Mouse (Mus musculus) embryonic facial prominence, embryonic 12.5 days (tissue): ENCODE data around the gene Gm17606. TPM values are rescaled to one million over a fixed set of nuclear protein-coding genes. Genes with fewer than 3 reads are reported as not detected.
A peak's percentile ranks its signal among the peaks of the same experiment; 100 is the strongest.

Source experiments
- ATAC-seq: fragments of 200-750 bp; cut with Nextera tagmentation; 2 replicates; pipeline ENCODE4 v1.8.0; 2017; ENCODE audit not compliant: insufficient number of reproducible peaks, insufficient read depth, low FRiP score, low TSS enrichment
- H3K27ac ChIP-seq: fragments of 300-500 bp; sonication (generic); 2 replicates; pipeline ENCODE4 v1.5.1; 2016; ENCODE audit warnings: mild to moderate bottlenecking
- H3K27me3 ChIP-seq: fragments of 300-500 bp; sonication (generic); 2 replicates; pipeline ENCODE4 v1.6.1; 2016; ENCODE audit warnings: mild to moderate bottlenecking, moderate library complexity
- H3K36me3 ChIP-seq: fragments of 300-500 bp; sonication (generic); 2 replicates; pipeline ENCODE4 v1.6.1; 2016; ENCODE audit warnings: mild to moderate bottlenecking
- H3K4me1 ChIP-seq: fragments of 300-500 bp; sonication (generic); 2 replicates; pipeline ENCODE4 v1.6.1; 2016
- H3K4me2 ChIP-seq: fragments of 300-500 bp; sonication (generic); replicated peaks from 2 replicates; pipeline ENCODE4 v1.6.1; 2016; ENCODE audit warnings: mild to moderate bottlenecking, moderate library complexity
- H3K4me3 ChIP-seq: fragments of 300-500 bp; sonication (generic); 2 replicates; pipeline ENCODE4 v1.5.1; 2016; ENCODE audit warnings: mild to moderate bottlenecking
- H3K9ac ChIP-seq: fragments of 300-500 bp; sonication (generic); 2 replicates; pipeline ENCODE4 v1.6.1; 2016; ENCODE audit warnings: mild to moderate bottlenecking, moderate library complexity
- H3K9me3 ChIP-seq: fragments of 300-500 bp; sonication (generic); 2 replicates; pipeline ENCODE4 v1.6.1; 2016; ENCODE audit warnings: mild to moderate bottlenecking, moderate library complexity
- WGBS: fragments of 180-500 bp; shearing (Covaris S2); methylation state at CpG from one replicate; pipeline ENCODE4 v1.1.7; 2016; 5-methylcytosine and 5-hydroxymethylcytosine counted together
- polyA plus RNA-seq: library from polyadenylated mRNA; unstranded; fragments of >200 nt; fragmentation: Nextera tagmentation; extraction: Ambion mirVana; gene quantifications from 2 replicates; pipeline ENCODE4 v1.2.1, GENCODE M21; 2016

Gene Gm17606
- polyA plus RNA-seq, 1 experiment from 2014 or later: 1.1 TPM

DNA sequence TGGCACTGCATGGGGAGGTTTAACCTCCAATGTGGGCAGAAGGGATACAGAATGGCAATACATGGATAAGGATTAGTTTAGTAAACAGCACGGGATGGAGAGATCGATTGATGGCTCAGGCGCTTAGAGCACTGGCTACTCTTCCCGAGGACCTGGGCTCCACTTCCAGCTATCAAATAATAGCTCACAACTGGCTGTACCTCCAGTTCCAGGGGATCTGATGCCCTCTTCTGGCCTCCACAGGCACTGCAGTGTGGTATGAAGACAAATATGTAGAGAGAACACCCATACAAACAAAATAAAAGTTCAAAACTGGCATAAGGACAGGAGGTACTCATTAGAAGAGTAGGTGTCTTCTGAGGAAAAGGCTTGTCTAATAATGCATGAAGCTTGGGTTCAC, 28.6 kb downstream of the Gm17606 start:
- no peaks in the 10 kb centered on the region for H3K27me3 ChIP-seq
- H3K4me2 ChIP-seq: no peak overlapping the region
- no peak for ATAC-seq
- no peaks in the 10 kb centered on the region for H3K4me1 ChIP-seq
- no peaks in the 10 kb centered on the region for H3K9me3 ChIP-seq
- WGBS: 88% methylated on average over 4 of the region's 4 CpGs
- H3K27ac ChIP-seq: no peak overlapping the region
- H3K9ac ChIP-seq: no peak overlapping the region
- no peak overlapping the region for H3K4me3 ChIP-seq
- peaks cover 64% of the 10 kb centered on the region for H3K36me3 ChIP-seq

DNA sequence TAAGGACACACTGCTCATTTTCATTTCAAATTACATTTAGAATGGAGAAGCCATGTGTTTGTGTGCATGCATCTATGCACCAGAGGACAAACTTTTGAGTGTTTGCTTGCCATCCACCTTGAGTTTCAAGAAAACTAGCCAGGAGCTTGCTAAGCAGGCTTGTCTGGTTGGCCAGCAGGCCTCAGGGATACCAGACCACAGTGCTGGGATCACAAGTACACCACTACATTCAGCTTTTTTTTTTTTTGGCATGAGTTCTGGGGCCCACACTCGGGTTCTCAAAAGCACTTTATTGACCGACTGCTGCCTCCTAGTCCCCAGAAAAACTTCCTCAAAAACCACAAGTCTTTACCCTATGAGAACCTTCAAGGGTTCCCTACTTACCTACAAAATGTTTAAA, 33.6 kb downstream of the Gm17606 start:
- Histone ChIP-seq H3K27ac (no peak overlapping the region), H3K9ac (no peak overlapping the region), H3K4me1 (no peaks in the 10 kb centered on the region), H3K4me2 (no peak overlapping the region), H3K4me3 (no peak overlapping the region), H3K27me3 (no peaks in the 10 kb centered on the region), H3K36me3 (peaks cover 61% of the 10 kb centered on the region), H3K9me3 (no peaks in the 10 kb centered on the region)
- 88% methylated on average over 2 of the region's 2 CpGs for WGBS
- no peak for ATAC-seq

DNA sequence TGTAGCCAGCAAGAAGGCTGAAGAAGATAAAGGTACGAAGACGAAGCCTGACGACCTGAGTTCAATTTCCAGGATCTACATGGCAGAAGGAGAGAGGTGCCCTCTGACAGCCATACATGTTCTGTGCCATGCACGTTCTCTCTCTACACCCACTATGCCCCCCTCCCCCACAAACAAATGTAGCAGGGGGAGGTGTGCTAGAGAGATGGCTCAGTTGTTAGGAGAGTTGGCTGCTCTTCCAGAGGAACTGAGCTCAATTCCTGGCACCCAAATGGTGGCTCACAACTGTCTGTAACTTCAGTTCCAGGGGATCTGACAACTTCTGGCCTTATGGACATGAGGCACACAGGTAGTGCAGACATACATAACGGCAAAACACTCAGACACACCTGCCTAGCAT, 35.5 kb downstream of the Gm17606 start:
- WGBS: 91% methylated on average over 5 of the region's 5 CpGs
- H3K4me1 ChIP-seq: no peaks in the 10 kb centered on the region
- H3K4me2 ChIP-seq: no peak overlapping the region
- no peaks in the 10 kb centered on the region for H3K9me3 ChIP-seq
- no peak for ATAC-seq
- no peak overlapping the region for H3K4me3 ChIP-seq
- H3K27ac ChIP-seq: no peak overlapping the region
- H3K27me3 ChIP-seq: no peaks in the 10 kb centered on the region
- peaks cover 70% of the 10 kb centered on the region for H3K36me3 ChIP-seq
- no peak overlapping the region for H3K9ac ChIP-seq

DNA sequence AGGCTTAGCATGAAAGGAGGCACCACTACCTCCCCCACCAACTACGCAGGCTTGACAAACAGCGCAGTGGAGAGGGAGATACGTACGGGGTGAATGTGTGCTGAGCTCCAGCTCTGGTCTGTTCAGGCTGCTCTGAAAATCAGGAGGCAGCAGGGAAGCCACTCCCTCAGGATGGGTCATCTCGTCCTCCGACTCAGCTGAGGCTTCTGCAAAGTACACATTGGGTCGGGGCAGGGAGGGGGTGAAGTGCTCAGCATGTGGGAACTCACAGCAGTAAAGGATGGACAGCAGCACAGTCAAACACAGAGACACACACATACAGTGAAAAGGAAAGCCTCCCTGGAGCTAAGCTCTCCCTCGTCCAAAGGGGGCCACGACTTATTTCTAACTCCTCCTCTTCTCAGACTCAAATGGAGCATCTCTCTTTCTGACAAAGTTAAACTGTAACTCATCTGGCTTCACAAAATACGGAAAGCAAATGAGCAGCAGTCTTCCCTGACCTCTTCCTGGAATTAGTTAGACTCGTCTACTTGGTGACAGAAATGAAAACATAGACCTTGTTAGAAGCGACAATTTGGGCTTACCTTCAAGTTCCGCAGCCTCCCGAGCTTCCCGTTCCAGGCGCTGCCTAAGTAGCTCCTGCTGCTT, 38.0 kb downstream of the Gm17606 start:
- H3K4me1 ChIP-seq: no peaks in the 10 kb centered on the region
- H3K4me3 ChIP-seq: no peak overlapping the region
- H3K27me3 ChIP-seq: no peaks in the 10 kb centered on the region
- peaks cover 70% of the 10 kb centered on the region for H3K36me3 ChIP-seq
- H3K27ac ChIP-seq: no peak overlapping the region
- H3K4me2 ChIP-seq: no peak overlapping the region
- WGBS: 89% methylated on average over 16 of the region's 16 CpGs
- no peak overlapping the region for H3K9ac ChIP-seq
- no peak for ATAC-seq
- no peaks in the 10 kb centered on the region for H3K9me3 ChIP-seq

DNA sequence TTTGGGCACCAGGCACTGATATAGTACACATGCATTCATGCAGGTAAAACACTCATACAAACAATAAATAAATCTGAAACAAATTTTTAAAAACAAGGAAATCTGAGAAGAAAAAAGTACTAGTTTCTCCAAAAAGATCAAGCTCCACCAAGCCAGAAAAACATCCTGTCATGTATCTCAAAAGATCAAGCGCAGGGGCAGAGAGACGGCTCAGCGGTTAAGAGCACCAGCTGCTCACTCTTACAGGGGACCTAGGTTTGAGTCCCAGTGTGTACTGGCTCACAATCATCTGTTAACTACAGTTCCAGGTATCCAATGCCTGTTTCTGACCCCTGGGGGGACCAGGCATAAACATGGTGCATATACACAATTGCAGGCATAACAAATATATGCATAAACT, 41.6 kb downstream of the Gm17606 start:
- Histone ChIP-seq H3K9ac (no peak overlapping the region), H3K4me2 (no peak overlapping the region), H3K27me3 (no peaks in the 10 kb centered on the region), H3K4me1 (peaks cover 7% of the 10 kb centered on the region; the same call in 1 of the 2 replicates), H3K36me3 (peaks cover 39% of the 10 kb centered on the region), H3K9me3 (no peaks in the 10 kb centered on the region), H3K27ac (no peak overlapping the region), H3K4me3 (no peak overlapping the region)
- ATAC-seq: no peak
- WGBS: 93% methylated on average over 3 of the region's 3 CpGs

DNA sequence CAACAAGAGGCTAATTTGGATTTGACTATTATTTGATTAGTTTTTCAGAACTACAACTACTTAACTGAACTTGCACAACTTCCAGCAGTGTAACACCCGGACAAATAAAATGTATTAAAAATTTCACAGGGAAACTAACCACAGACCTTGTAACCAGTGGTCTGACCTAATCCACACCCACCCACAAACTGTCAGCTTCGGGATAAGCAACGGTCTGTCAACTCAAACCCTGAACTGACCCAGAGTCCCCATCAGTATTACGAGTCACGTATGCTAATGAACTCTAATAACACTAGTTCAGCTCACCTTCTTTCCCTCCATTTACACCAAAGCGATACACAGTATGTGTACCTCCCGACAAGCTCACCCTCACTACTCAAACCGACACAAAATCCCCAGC, 44.7 kb downstream of the Gm17606 start:
- WGBS: 14% methylated on average over 8 of the region's 8 CpGs
- peaks cover 20% of the 10 kb centered on the region for H3K4me1 ChIP-seq

DNA sequence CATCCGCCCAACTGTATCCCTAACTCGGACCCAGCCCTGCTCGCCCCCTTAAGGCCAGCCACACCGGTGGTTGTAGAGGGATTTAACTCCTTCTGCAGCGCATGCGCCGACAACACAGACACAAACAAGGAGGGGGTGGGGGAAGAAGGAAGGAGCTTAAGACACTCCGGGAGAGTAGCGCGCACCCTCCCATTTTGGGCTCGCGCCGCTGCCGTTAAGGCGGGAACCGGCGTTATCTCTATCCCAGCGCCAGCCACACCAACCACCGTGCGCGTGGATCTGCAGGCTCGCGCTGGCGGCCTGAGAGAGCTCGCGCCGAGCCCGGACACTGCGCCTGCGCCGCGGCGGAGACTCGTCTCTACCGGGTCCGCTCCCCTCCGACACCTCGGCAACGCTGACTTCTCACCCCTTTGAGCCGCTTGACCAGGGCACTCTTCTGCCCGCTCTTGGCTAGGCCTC, 45.3 kb downstream of the Gm17606 start, which contains the start of gene 1700123O20Rik:
Gene 1700123O20Rik, plus strand, starts transcription at position 154 of the 459 bp plus-strand sequence.
- no peaks in the 10 kb centered on the region for H3K27me3 ChIP-seq
- peak within 1 kb of the TSS; percentile 96 for H3K27ac ChIP-seq
- H3K4me3 ChIP-seq: peak within 1 kb of the TSS; percentile 84
- peak within 1 kb of the TSS; percentile 75 for H3K4me2 ChIP-seq
- H3K9ac ChIP-seq: peak within 1 kb of the TSS; percentile 93
- peaks cover 20% of the 10 kb centered on the region for H3K4me1 ChIP-seq
- under 1% methylated on average over 41 of the region's 41 CpGs for WGBS
- peaks cover 30% of the 10 kb centered on the region for H3K36me3 ChIP-seq
- peak; percentile 78 for ATAC-seq
- no peaks in the 10 kb centered on the region for H3K9me3 ChIP-seq

More for the DNA sequence above, 44.7 kb downstream of the Gm17606 start:
- Histone ChIP-seq H3K27me3 (no peaks in the 10 kb centered on the region), H3K4me2 (peak overlapping the region; percentile 75), H3K9ac (peak overlapping the region; percentile 93), H3K36me3 (peaks cover 28% of the 10 kb centered on the region), H3K4me3 (peak overlapping the region; percentile 84), H3K27ac (peak overlapping the region; percentile 96), H3K9me3 (no peaks in the 10 kb centered on the region)
- no peak for ATAC-seq

DNA sequence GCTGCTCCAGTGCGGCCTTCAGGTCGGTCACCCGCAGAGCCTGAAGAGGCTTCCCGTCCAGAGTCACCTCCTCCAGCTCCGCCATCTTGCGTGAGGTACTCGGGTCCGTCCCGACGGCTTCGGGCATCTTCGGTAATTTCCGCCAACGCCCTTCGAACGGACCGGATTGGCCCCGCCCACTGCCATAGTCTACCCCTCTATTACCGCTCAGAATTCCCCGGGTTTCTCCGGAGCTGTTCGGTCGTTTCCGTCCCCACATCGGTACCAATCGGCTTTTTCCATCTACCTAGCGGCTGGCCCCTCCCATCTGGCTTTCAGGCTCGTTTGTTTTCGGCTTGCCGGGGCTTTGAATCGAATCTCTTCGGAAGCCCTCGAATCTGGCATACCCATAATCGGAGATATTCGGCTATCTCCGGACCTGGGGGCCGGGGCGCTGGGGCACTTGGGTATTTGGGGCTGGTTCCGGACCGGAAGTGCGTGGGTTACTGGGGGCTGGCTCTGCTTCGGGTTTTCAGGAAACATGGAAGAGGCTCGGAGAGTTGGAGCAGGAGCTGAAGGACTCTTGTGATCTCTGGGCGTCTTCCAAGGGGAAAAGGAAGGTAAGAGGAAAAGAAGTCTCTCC, 45.9 kb downstream of the Gm17606 start, which contains the start of gene Acin1:
Gene Acin1, minus strand, starts transcription at position 410 of the 622 bp plus-strand sequence.
- Histone ChIP-seq H3K4me3 (peak within 1 kb of the TSS; percentile 84), H3K4me2 (peak within 1 kb of the TSS; percentile 75), H3K9ac (peak within 1 kb of the TSS; percentile 93), H3K36me3 (peaks cover 29% of the 10 kb centered on the region), H3K27me3 (no peaks in the 10 kb centered on the region), H3K4me1 (peaks cover 20% of the 10 kb centered on the region), H3K9me3 (no peaks in the 10 kb centered on the region), H3K27ac (peak within 1 kb of the TSS; percentile 96)
- WGBS: under 1% methylated on average over 44 of the region's 44 CpGs
- ATAC-seq: peak; percentile 95

DNA sequence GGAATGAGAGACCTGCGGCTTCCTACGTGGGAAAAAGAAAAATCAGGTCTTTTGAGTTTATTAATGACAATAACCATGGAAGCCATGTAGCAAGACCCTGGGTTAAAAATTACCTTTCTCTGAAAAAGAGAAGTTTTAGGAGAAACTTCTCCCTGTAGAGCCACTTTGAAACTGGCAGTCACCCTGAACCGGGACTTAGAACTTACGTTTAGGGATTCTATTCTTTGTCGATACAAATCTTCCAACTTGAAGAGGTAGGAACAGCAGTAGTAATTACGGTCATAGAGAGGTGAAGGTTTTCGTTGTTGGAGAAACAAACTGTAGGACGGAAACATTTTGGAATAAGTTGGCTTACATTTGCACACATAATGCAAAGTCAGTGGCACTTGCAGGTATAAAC, 46.5 kb downstream of the Gm17606 start:
- Histone ChIP-seq H3K4me2 (peak overlapping the region; percentile 63), H3K9ac (peak overlapping the region; percentile 71), H3K4me1 (peaks cover 20% of the 10 kb centered on the region), H3K27ac (peak overlapping the region; percentile 96), H3K36me3 (peaks cover 29% of the 10 kb centered on the region), H3K9me3 (no peaks in the 10 kb centered on the region), H3K4me3 (peak overlapping the region; percentile 84), H3K27me3 (no peaks in the 10 kb centered on the region)
- no peak for ATAC-seq
- 7% methylated on average over 8 of the region's 8 CpGs for WGBS

DNA sequence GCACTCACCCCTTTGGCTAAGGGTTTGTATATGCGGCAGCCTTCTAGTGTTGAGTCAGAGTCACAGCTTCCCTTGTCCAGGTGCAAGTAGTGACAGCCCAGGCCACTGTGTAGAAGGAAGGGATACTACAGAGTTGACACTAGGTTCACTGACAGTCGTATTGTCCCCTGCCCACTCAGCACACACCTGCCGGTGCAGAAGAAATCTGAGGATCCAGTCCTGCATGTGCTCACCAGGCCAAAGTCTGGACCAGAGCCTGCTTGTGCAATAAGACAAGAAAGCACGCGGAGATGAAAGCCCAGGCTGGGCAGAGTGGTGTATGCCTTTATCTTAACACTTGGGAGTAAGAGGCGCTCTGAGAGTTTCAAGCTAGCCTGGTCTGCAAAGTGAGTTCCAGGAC, 54.3 kb downstream of the Gm17606 start:
- Histone ChIP-seq H3K9ac (no peak overlapping the region), H3K27me3 (no peaks in the 10 kb centered on the region), H3K9me3 (no peaks in the 10 kb centered on the region), H3K4me3 (no peak overlapping the region), H3K4me2 (no peak overlapping the region), H3K4me1 (no peaks in the 10 kb centered on the region), H3K27ac (no peak overlapping the region), H3K36me3 (peaks cover 25% of the 10 kb centered on the region)
- ATAC-seq: no peak
- 84% methylated on average over 6 of the region's 6 CpGs for WGBS

DNA sequence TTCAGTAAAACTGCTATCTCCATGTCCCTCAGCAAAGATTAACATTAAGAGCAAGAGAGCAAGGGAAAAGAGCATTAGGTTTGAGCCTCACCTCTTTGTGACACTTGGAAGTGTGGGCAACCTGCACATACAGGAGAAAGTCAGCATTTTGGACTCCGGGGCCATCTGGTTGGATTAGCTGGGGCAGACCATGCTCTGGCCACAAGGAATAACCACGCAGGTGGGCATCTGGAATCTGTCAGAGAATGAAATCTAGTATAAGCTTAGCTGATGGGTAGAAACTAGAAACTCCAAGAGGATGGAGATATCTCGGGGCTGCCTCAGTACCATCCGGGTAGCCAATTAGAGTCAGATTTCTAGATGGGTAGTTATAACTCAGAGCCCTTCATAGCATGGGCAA, 56.0 kb downstream of the Gm17606 start:
- no peaks in the 10 kb centered on the region for H3K4me1 ChIP-seq
- peaks cover 15% of the 10 kb centered on the region; the same call in 1 of the 2 replicates for H3K36me3 ChIP-seq
- ATAC-seq: no peak
- WGBS: 71% methylated on average over 4 of the region's 4 CpGs
- no peak overlapping the region for H3K27ac ChIP-seq
- H3K27me3 ChIP-seq: no peaks in the 10 kb centered on the region
- no peaks in the 10 kb centered on the region for H3K9me3 ChIP-seq
- no peak overlapping the region for H3K9ac ChIP-seq
- no peak overlapping the region for H3K4me2 ChIP-seq
- no peak overlapping the region for H3K4me3 ChIP-seq
